Mouse (Mus musculus) embryonic fibroblast, embryonic 13.5 days (primary cell): ENCODE data around the gene Gm49510.

Experiments
- CTCF ChIP-seq: IDR thresholded peaks from 2 replicates; pipeline ENCODE4 v1.5.1; 2011; ENCODE audit warnings: mild to moderate bottlenecking, control low read depth, low read length, moderate library complexity, borderline replicate concordance; ENCODE audit not compliant: insufficient read depth
- POLR2A ChIP-seq: IDR thresholded peaks from 2 replicates; pipeline ENCODE4 v1.6.1; 2011; ENCODE audit warnings: low read depth, mild to moderate bottlenecking, control low read depth, low read length, moderate library complexity

GRCm38 (mm10) chr15:78859714-78860113, 39.8 kb upstream of the Gm49510 start:
- TF ChIP-seq POLR2A: no peak
- TF ChIP-seq CTCF: no peak
